Mouse (Mus musculus) hindbrain, embryonic 13.5 days (tissue): ENCODE results near the gene Csnk1e. TPM values are rescaled to one million over a fixed set of nuclear protein-coding genes. Genes with fewer than 3 reads are reported as not detected.

ENCODE experiments used
- ATAC-seq: fragments of 200-750 bp; cut with Nextera tagmentation; 2 replicates; pipeline ENCODE4 v1.8.0; 2017; ENCODE audit warnings: moderate TSS enrichment; ENCODE audit not compliant: low FRiP score
- H3K27ac ChIP-seq: fragments of 300-500 bp; sonication (generic); 2 replicates; pipeline ENCODE4 v1.5.1; 2015; ENCODE audit warnings: inconsistent platforms, mild to moderate bottlenecking, moderate library complexity
- H3K27me3 ChIP-seq: fragments of 300-500 bp; sonication (generic); 2 replicates; pipeline ENCODE4 v1.6.1; 2015; ENCODE audit warnings: mild to moderate bottlenecking, inconsistent platforms
- H3K36me3 ChIP-seq: fragments of 300-500 bp; sonication (generic); 2 replicates; pipeline ENCODE4 v1.6.1; 2015; ENCODE audit warnings: mild to moderate bottlenecking, inconsistent platforms
- H3K4me1 ChIP-seq: fragments of 300-500 bp; sonication (generic); replicated peaks from 2 replicates; pipeline ENCODE4 v1.6.1; 2015; ENCODE audit warnings: inconsistent platforms
- H3K4me2 ChIP-seq: fragments of 300-500 bp; sonication (generic); 2 replicates; pipeline ENCODE4 v1.6.1; 2015; ENCODE audit warnings: inconsistent platforms, mild to moderate bottlenecking, moderate library complexity
- H3K4me3 ChIP-seq: fragments of 300-500 bp; sonication (generic); 2 replicates; pipeline ENCODE4 v1.5.1; 2015; ENCODE audit warnings: mild to moderate bottlenecking, inconsistent platforms
- H3K9ac ChIP-seq: fragments of 300-500 bp; sonication (generic); 2 replicates; pipeline ENCODE4 v1.6.1; 2015; ENCODE audit warnings: mild to moderate bottlenecking, inconsistent platforms
- H3K9me3 ChIP-seq: fragments of 300-500 bp; sonication (generic); 2 replicates; pipeline ENCODE4 v1.6.1; 2016; ENCODE audit warnings: inconsistent platforms
- WGBS: fragments of 180-500 bp; shearing (Covaris S2); methylation state at CpG from one replicate; pipeline ENCODE4 v1.1.7; 2015; 5-methylcytosine and 5-hydroxymethylcytosine counted together
- polyA plus RNA-seq: library from polyadenylated mRNA; unstranded; fragments of >200 nt; fragmentation: Nextera tagmentation; extraction: Ambion mirVana; gene quantifications from 2 replicates; pipeline ENCODE4 v1.2.1, GENCODE M21; 2015

The Csnk1e gene
- polyA plus RNA-seq, 1 experiment from 2014 or later: 245 TPM

- Histone ChIP-seq H3K27ac (peak overlapping the region; percentile 99), H3K36me3 (peaks cover 22% of the 10 kb centered on the region), H3K4me1 (peaks cover 58% of the 10 kb centered on the region), H3K4me3 (peak overlapping the region; percentile 90), H3K4me2 (peak overlapping the region; percentile 99), H3K9ac (peak overlapping the region; percentile 100), H3K27me3 (no peaks in the 10 kb centered on the region), H3K9me3 (no peaks in the 10 kb centered on the region)
- ATAC-seq: peak; percentile 75
- 1% methylated on average over 87 of the region's 107 CpGs for WGBS
Observed at GRCm38 (mm10) chr15:79441331-79442256, 13.8 kb downstream of the Csnk1e start.

GRCm38 (mm10) chr15:79440651-79441330, 14.6 kb downstream of the Csnk1e start:
- WGBS: 20% methylated on average over 11 of the region's 11 CpGs
- Histone ChIP-seq H3K27me3 (no peaks in the 10 kb centered on the region), H3K9ac (peak overlapping the region; percentile 100), H3K4me2 (peak overlapping the region; percentile 99), H3K36me3 (peaks cover 30% of the 10 kb centered on the region), H3K9me3 (no peaks in the 10 kb centered on the region), H3K4me3 (peak overlapping the region; percentile 90), H3K27ac (peak overlapping the region; percentile 99), H3K4me1 (peaks cover 66% of the 10 kb centered on the region)
- no peak for ATAC-seq

DNA sequence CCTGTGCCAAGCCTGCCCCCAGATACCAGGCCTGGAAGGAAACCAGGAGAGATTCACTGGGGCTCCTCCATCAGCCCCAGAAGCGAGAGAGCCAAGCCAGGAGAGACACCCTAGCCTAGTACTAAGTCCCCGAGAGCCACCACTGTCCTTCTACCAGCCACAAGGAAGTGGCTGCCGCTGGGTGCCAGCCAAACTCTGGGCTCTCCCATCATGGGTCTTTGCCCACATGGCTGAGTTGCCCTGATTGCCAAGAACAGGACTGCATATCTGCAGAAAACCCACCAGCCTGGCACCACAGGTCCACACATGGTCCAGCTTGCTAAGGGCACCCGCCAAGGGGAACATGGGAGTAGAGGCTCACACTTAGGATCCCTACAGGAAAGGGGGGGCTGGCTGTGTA, 15.1 kb downstream of the Csnk1e start:
- no peaks in the 10 kb centered on the region for H3K9me3 ChIP-seq
- peak overlapping the region; percentile 90 for H3K4me3 ChIP-seq
- peak overlapping the region; percentile 99 for H3K4me2 ChIP-seq
- H3K36me3 ChIP-seq: peaks cover 35% of the 10 kb centered on the region
- H3K27ac ChIP-seq: peak overlapping the region; percentile 44; the same call in 1 of the 2 replicates
- ATAC-seq: no peak
- H3K9ac ChIP-seq: peak overlapping the region; percentile 100
- H3K27me3 ChIP-seq: no peaks in the 10 kb centered on the region
- 68% methylated on average over 4 of the region's 4 CpGs for WGBS
- peaks cover 72% of the 10 kb centered on the region for H3K4me1 ChIP-seq

DNA sequence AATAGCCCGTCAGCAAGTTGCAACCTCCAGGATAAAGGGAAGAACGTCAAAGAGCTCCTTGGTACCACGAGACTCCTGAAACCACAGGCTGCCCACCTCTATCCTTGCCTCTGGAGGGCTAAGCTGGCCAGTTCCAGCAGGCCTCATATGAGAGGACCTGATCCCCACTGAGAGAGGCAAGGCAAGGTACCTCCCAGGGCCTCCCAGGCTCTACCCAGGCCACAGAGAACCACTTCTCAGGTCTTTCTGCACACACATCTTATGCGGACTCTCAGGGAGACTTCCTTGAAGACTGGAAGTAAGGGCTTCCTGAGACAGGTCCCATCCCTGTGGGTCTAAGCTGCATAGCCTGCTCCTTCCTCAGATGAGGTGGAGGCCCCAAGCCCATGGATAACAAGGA, 16.0 kb downstream of the Csnk1e start:
- 86% methylated on average over 4 of the region's 4 CpGs for WGBS
- peak overlapping the region; percentile 99 for H3K4me2 ChIP-seq
- H3K27me3 ChIP-seq: no peaks in the 10 kb centered on the region
- peak overlapping the region; percentile 44; the same call in 1 of the 2 replicates for H3K27ac ChIP-seq
- H3K36me3 ChIP-seq: peaks cover 44% of the 10 kb centered on the region
- peaks cover 78% of the 10 kb centered on the region for H3K4me1 ChIP-seq
- H3K9ac ChIP-seq: peak overlapping the region; percentile 100
- no peak for ATAC-seq
- peak overlapping the region; percentile 90 for H3K4me3 ChIP-seq
- H3K9me3 ChIP-seq: no peaks in the 10 kb centered on the region

- no peak for ATAC-seq
- WGBS: 85% methylated on average over 8 of the region's 8 CpGs
- Histone ChIP-seq H3K27ac (0 out of 2 replicates have a peak overlapping the region, but pooled peaks have one; percentile 44), H3K4me1 (peaks cover 78% of the 10 kb centered on the region), H3K9ac (peak overlapping the region; percentile 100), H3K4me3 (peak overlapping the region; percentile 90), H3K27me3 (no peaks in the 10 kb centered on the region), H3K9me3 (no peaks in the 10 kb centered on the region), H3K4me2 (peak overlapping the region; percentile 99), H3K36me3 (peaks cover 50% of the 10 kb centered on the region)
Observed at GRCm38 (mm10) chr15:79438816-79439215, 16.6 kb downstream of the Csnk1e start.

DNA sequence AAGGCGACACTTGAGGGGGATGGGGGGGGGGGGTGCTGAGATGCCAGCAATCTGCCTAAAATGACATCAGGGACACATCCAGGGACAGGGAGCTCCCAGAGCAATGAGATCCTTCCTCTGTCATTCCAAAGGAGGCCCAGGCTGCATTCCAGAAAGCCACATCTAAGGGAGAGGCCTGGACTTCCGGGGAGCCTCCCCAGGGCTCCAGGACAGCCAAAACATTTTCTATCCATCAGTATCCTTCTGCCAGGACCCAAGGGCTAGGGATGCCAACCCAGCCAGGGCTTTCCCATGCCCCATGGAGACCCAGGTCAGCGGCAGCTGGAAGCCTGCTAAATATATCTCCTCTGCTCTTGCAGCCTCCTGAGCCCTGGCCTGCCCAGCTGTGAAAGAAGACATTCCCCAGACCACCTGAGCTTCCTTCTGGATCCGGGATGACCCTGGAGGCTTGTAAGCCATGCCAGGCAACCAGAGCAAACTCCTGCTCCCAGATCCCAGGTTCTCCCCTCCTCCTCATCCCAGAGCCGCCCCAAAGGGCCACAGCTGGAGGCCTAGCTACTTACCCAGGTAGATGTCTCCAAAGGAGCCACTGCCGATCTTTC, 17.1 kb downstream of the Csnk1e start:
- peak overlapping the region; percentile 100 for H3K9ac ChIP-seq
- H3K4me3 ChIP-seq: peak overlapping the region; percentile 90
- ATAC-seq: no peak
- peak overlapping the region; percentile 99 for H3K4me2 ChIP-seq
- 78% methylated on average over 6 of the region's 6 CpGs for WGBS
- H3K27me3 ChIP-seq: no peaks in the 10 kb centered on the region
- peaks cover 53% of the 10 kb centered on the region for H3K36me3 ChIP-seq
- peak overlapping the region; percentile 44; the same call in 1 of the 2 replicates for H3K27ac ChIP-seq
- peaks cover 78% of the 10 kb centered on the region for H3K4me1 ChIP-seq
- H3K9me3 ChIP-seq: no peaks in the 10 kb centered on the region

DNA sequence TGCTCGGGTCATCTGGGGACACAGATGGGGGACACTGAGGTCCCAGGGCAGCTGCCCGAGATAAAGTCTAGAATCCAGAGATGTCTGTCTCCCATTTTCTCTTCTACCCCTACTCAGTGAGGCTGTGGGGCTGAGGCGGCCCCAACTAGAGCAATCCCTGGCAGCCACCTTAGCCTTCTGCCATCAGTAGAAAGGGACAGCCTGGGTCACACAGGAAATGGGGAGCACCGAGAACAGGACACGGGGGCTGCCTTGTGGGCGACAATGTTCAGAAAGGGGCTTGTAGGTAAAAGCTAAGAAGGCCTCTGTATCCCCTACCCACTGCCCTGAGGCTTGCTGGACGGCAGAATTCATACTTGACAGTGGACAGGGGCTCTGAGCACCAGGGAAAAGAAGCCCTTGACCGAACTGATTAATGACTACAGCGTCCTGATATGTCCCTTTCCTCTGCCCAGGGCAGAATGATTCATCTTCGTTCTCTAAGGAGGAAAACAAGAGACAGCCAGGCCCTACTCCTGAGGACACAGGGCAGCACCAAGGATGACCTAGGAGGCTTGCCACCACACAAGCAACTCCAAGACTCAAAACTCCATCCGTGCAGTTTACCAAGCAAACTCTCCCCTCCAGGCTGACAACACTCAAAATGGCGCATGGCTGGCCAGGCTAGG, 17.7 kb downstream of the Csnk1e start:
- Histone ChIP-seq H3K27me3 (no peaks in the 10 kb centered on the region), H3K27ac (no peak overlapping the region), H3K4me1 (peaks cover 78% of the 10 kb centered on the region), H3K36me3 (peaks cover 59% of the 10 kb centered on the region), H3K9ac (peak overlapping the region; percentile 100; the same call in 1 of the 2 replicates), H3K4me2 (0 out of 2 replicates have a peak overlapping the region, but pooled peaks have one; percentile 8), H3K4me3 (no peak overlapping the region), H3K9me3 (no peaks in the 10 kb centered on the region)
- no peak for ATAC-seq
- 90% methylated on average over 12 of the region's 12 CpGs for WGBS

DNA sequence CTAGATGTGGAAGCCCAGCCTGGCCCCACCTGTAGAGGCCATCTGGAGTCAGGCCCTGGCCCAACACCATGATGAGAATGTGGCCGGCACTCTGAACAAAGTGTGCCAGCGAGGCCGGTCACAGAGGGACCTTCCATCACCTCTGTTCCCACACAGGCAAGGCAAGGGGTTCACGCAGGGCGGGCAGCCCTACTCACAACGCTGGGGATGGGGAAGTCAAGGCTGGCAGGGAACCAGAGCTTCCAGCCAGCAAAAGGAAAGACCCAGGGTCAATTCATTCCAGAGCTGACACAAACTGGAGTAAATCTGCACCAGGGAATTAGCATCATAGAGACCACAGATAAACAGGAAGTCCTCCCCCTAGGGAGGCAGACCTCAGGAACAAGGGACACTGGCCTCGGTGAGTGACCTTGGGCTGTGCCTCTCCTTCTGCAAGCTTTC, 18.9 kb downstream of the Csnk1e start:
- Histone ChIP-seq H3K9ac (peak overlapping the region; percentile 51), H3K9me3 (no peaks in the 10 kb centered on the region), H3K4me2 (peak overlapping the region; percentile 21; the same call in 1 of the 2 replicates), H3K27ac (no peak overlapping the region; the same call in 1 of the 2 replicates), H3K4me3 (0 out of 2 replicates have a peak overlapping the region, but pooled peaks have one; percentile 3), H3K27me3 (no peaks in the 10 kb centered on the region), H3K36me3 (peaks cover 71% of the 10 kb centered on the region), H3K4me1 (peaks cover 80% of the 10 kb centered on the region)
- ATAC-seq: no peak
- WGBS: 68% methylated on average over 7 of the region's 7 CpGs

DNA sequence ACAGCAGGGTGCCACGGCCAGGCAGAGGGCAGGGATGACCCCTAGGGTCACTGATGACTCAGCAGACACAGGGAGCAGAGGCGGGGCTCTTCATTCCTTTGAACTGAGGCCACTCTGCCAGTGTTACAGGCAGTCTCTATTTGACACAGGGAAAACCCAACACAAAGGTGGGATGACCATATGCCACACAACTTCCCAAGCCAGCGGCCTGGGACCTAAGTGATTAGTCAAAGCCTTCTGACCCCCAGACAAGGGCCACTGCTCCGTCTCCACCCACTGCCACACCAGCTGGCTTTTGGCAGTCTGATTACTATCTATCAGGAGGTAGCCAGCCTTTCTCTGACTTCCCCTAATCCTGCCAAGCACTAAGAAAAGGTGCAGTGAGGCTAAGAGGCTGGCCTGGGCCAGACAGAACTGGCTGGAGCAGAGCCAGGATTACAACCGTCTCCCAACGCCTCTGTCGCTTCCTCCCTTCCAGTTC, 20.1 kb downstream of the Csnk1e start:
- Histone ChIP-seq H3K4me3 (no peak overlapping the region), H3K4me2 (no peak overlapping the region), H3K4me1 (peaks cover 81% of the 10 kb centered on the region), H3K9ac (no peak overlapping the region), H3K27ac (peak overlapping the region; percentile 67; the same call in 1 of the 2 replicates), H3K36me3 (peaks cover 84% of the 10 kb centered on the region), H3K9me3 (no peaks in the 10 kb centered on the region), H3K27me3 (no peaks in the 10 kb centered on the region)
- WGBS: 32% methylated on average over 7 of the region's 7 CpGs
- ATAC-seq: no peak

GRCm38 (mm10) chr15:79432892-79433291, 22.5 kb downstream of the Csnk1e start:
- no peaks in the 10 kb centered on the region for H3K27me3 ChIP-seq
- WGBS: 45% methylated on average over 21 of the region's 21 CpGs
- no peak for ATAC-seq
- no peak overlapping the region for H3K4me2 ChIP-seq
- peak overlapping the region; percentile 62; the same call in 1 of the 2 replicates for H3K27ac ChIP-seq
- peak overlapping the region; percentile 1; the same call in 1 of the 2 replicates for H3K9ac ChIP-seq
- H3K36me3 ChIP-seq: peaks cover 98% of the 10 kb centered on the region
- peaks cover 58% of the 10 kb centered on the region for H3K4me1 ChIP-seq
- no peaks in the 10 kb centered on the region for H3K9me3 ChIP-seq
- H3K4me3 ChIP-seq: no peak overlapping the region

GRCm38 (mm10) chr15:79432328-79432727, 23.0 kb downstream of the Csnk1e start:
- peaks cover 52% of the 10 kb centered on the region for H3K4me1 ChIP-seq
- no peaks in the 10 kb centered on the region for H3K9me3 ChIP-seq
- no peak for ATAC-seq
- no peaks in the 10 kb centered on the region for H3K27me3 ChIP-seq
- H3K9ac ChIP-seq: no peak overlapping the region
- H3K27ac ChIP-seq: peak overlapping the region; percentile 62
- 90% methylated on average over 11 of the region's 11 CpGs for WGBS
- no peak overlapping the region for H3K4me3 ChIP-seq
- no peak overlapping the region for H3K4me2 ChIP-seq
- peaks cover 98% of the 10 kb centered on the region for H3K36me3 ChIP-seq
